Mouse (Mus musculus): ENCODE data around the gene Naa80. TPM values are rescaled to one million over a fixed set of nuclear protein-coding genes. Genes with fewer than 3 reads are reported as not detected.

Naa80 gene
- polyA plus RNA-seq, 2 experiments, result 17.2 to 38.7 TPM

GRCm38 (mm10) chr9:107545602-107546001 is 33.1 kb upstream of the Naa80 start:
- H3K4me2 ChIP-seq (replicated peaks; ENCODE audit: low read depth, low read length, severe bottlenecking), result no peak overlapping the region
- H3K4me3 ChIP-seq (replicated peaks; ENCODE audit: low read length), result no peak overlapping the region
- no peak overlapping the region; the same call in 1 of the 2 replicates for H3K9ac ChIP-seq (ENCODE audit: low read depth, low read length, severe bottlenecking)
- H3K4me1 ChIP-seq (ENCODE audit: control insufficient read depth, insufficient read depth, low read length), result peaks cover 29% of the 10 kb centered on the region
- 19% methylated on average over 3 of the region's 3 CpGs for WGBS
- no peak for TF ChIP-seq POLR2A (IDR thresholded peaks at IDR 0.05; ENCODE audit: borderline replicate concordance, extremely low read depth, insufficient read depth, insufficient read length)
- DNase-seq (ENCODE audit: low spot score) (peak; percentile 65), ATAC-seq (ENCODE audit: low FRiP score, low read depth) (no peak)
- H3K27me3 ChIP-seq (ENCODE audit: control insufficient read depth, insufficient read depth, low read length), result no peaks in the 10 kb centered on the region
- no peak overlapping the region for H3K27ac ChIP-seq (replicated peaks; ENCODE audit: low read depth, low read length)
- no peaks in the 10 kb centered on the region for H3K9me3 ChIP-seq (ENCODE audit: control insufficient read depth, low read length)
- H3K36me3 ChIP-seq (ENCODE audit: control insufficient read depth, insufficient read depth, low read length), result peaks cover 16% of the 10 kb centered on the region

DNA sequence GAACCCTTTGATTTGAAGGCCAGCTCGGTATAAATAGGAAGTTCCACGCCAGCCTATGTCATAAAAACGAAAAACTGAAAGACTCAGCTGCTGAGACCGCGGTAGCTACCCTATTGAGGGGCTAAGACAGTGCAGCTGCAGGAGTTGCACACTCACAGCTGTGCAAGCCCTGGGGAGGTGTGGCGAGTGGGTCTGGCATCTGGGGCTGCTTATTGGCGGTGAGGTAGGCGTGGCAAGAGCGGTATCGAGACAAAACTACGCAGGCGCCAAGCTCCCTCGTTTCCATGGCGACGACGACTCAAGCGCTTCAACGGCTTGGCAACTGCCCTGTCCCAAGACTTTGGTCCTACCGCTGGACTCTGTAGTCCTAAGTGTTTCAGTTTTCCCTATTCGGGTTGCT is 31.7 kb upstream of the Naa80 start, which contains the start of gene Zmynd10:
Gene Zmynd10 (plus strand): TSS at position 273 of the 400 bp plus-strand sequence.
- H3K9me3 ChIP-seq (ENCODE audit: control insufficient read depth, low read length), result no peaks in the 10 kb centered on the region
- DNase-seq (ENCODE audit: low spot score), result peak; percentile 95
- peak within 1 kb of the TSS; percentile 45 for H3K4me2 ChIP-seq (replicated peaks; ENCODE audit: low read depth, low read length, severe bottlenecking)
- H3K27me3 ChIP-seq (ENCODE audit: control insufficient read depth, insufficient read depth, low read length), result no peaks in the 10 kb centered on the region
- WGBS, result under 1% methylated on average over 20 of the region's 20 CpGs
- peak within 1 kb of the TSS; percentile 18 for H3K4me3 ChIP-seq (replicated peaks; ENCODE audit: low read length)
- H3K36me3 ChIP-seq (ENCODE audit: control insufficient read depth, insufficient read depth, low read length), result peaks cover 16% of the 10 kb centered on the region
- peaks cover 36% of the 10 kb centered on the region for H3K4me1 ChIP-seq (ENCODE audit: control insufficient read depth, insufficient read depth, low read length)
- H3K27ac ChIP-seq (replicated peaks; ENCODE audit: low read depth, low read length), result 0 out of 2 replicates have a peak within 1 kb of the TSS, but pooled peaks have one; percentile 19
- no peak within 1 kb of the TSS for H3K9ac ChIP-seq (ENCODE audit: low read depth, low read length, severe bottlenecking)
- ATAC-seq (ENCODE audit: low FRiP score, low read depth), result peak; percentile 76
- no peak for TF ChIP-seq POLR2A (IDR thresholded peaks at IDR 0.05; ENCODE audit: borderline replicate concordance, extremely low read depth, insufficient read depth, insufficient read length)

GRCm38 (mm10) chr9:107547957-107548356 is 30.7 kb upstream of the Naa80 start:
- Histone ChIP-seq H3K9me3 (ENCODE audit: control insufficient read depth, low read length) (no peaks in the 10 kb centered on the region), H3K4me2 (replicated peaks; ENCODE audit: low read depth, low read length, severe bottlenecking) (no peak overlapping the region), H3K36me3 (ENCODE audit: control insufficient read depth, insufficient read depth, low read length) (peaks cover 16% of the 10 kb centered on the region), H3K27me3 (ENCODE audit: control insufficient read depth, insufficient read depth, low read length) (no peaks in the 10 kb centered on the region), H3K4me1 (ENCODE audit: control insufficient read depth, insufficient read depth, low read length) (peaks cover 39% of the 10 kb centered on the region), H3K9ac (ENCODE audit: low read depth, low read length, severe bottlenecking) (no peak overlapping the region), H3K27ac (replicated peaks; ENCODE audit: low read depth, low read length) (no peak overlapping the region), H3K4me3 (replicated peaks; ENCODE audit: low read length) (no peak overlapping the region)
- no peak for DNase-seq (ENCODE audit: low spot score)
- TF ChIP-seq POLR2A (IDR thresholded peaks at IDR 0.05; ENCODE audit: borderline replicate concordance, extremely low read depth, insufficient read depth, insufficient read length), result no peak
- WGBS, result 77% methylated on average over 5 of the region's 5 CpGs
- ATAC-seq (ENCODE audit: low FRiP score, low read depth), result no peak

DNA sequence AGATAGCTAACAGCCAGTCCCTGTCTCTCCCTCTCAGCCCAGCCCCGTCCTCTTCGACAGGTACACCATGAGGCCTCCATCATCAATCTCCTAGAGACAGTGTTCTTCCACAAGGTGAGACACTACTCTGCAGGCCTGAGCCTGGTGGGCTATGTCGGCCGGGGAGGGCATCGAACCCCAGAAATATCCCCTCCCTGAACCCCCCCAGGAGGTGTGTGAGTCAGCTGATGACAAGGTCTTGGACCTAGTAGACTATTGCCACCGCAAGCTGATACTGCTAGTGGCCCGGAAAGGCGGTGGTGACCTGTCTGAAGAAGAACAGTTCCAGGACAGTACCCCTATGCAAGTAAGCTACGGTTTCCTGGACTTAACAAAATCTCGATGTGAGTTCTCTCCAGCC is 29.9 kb upstream of the Naa80 start:
- H3K27me3 ChIP-seq (ENCODE audit: control insufficient read depth, insufficient read depth, low read length), result no peaks in the 10 kb centered on the region
- peaks cover 15% of the 10 kb centered on the region for H3K36me3 ChIP-seq (ENCODE audit: control insufficient read depth, insufficient read depth, low read length)
- TF ChIP-seq POLR2A (IDR thresholded peaks at IDR 0.05; ENCODE audit: borderline replicate concordance, extremely low read depth, insufficient read depth, insufficient read length), result no peak
- 88% methylated on average over 10 of the region's 10 CpGs for WGBS
- H3K9ac ChIP-seq (ENCODE audit: low read depth, low read length, severe bottlenecking), result no peak overlapping the region
- no peak overlapping the region for H3K4me3 ChIP-seq (replicated peaks; ENCODE audit: low read length)
- H3K4me2 ChIP-seq (replicated peaks; ENCODE audit: low read depth, low read length, severe bottlenecking), result no peak overlapping the region
- DNase-seq (ENCODE audit: low spot score) (no peak), ATAC-seq (ENCODE audit: low FRiP score, low read depth) (no peak)
- no peaks in the 10 kb centered on the region for H3K9me3 ChIP-seq (ENCODE audit: control insufficient read depth, low read length)
- H3K4me1 ChIP-seq (ENCODE audit: control insufficient read depth, insufficient read depth, low read length), result peaks cover 46% of the 10 kb centered on the region
- no peak overlapping the region for H3K27ac ChIP-seq (replicated peaks; ENCODE audit: low read depth, low read length)

GRCm38 (mm10) chr9:107549297-107550074 is 29.2 kb upstream of the Naa80 start:
- no peaks in the 10 kb centered on the region for H3K27me3 ChIP-seq (ENCODE audit: control insufficient read depth, insufficient read depth, low read length)
- no peak for ATAC-seq (ENCODE audit: low FRiP score, low read depth)
- peaks cover 9% of the 10 kb centered on the region for H3K36me3 ChIP-seq (ENCODE audit: control insufficient read depth, insufficient read depth, low read length)

More at GRCm38 (mm10) chr9:107549297-107550074, 29.2 kb upstream of the Naa80 start:
- no peak overlapping the region for H3K4me3 ChIP-seq (replicated peaks; ENCODE audit: low read length)
- H3K4me1 ChIP-seq (ENCODE audit: control insufficient read depth, insufficient read depth, low read length), result peaks cover 47% of the 10 kb centered on the region
- H3K4me2 ChIP-seq (replicated peaks; ENCODE audit: low read depth, low read length, severe bottlenecking), result no peak overlapping the region
- TF ChIP-seq POLR2A (IDR thresholded peaks at IDR 0.05; ENCODE audit: borderline replicate concordance, extremely low read depth, insufficient read depth, insufficient read length), result no peak
- WGBS, result 74% methylated on average over 20 of the region's 20 CpGs
- no peak overlapping the region for H3K27ac ChIP-seq (replicated peaks; ENCODE audit: low read depth, low read length)
- no peaks in the 10 kb centered on the region for H3K9me3 ChIP-seq (ENCODE audit: control insufficient read depth, low read length)
- DNase-seq (ENCODE audit: low spot score), result no peak
- H3K9ac ChIP-seq (ENCODE audit: low read depth, low read length, severe bottlenecking), result no peak overlapping the region
